Mouse (Mus musculus): ENCODE data around the gene Npm1. TPM values are rescaled to one million over a fixed set of nuclear protein-coding genes. Genes with fewer than 3 reads are reported as not detected.

The Npm1 gene
- total RNA-seq, 2 experiments from 2014 or later = 103 to 105 TPM

GRCm38 (mm10) chr11:33181804-33182203 lies 18.8 kb upstream of the Npm1 start:
- no peak for DNase-seq

- no peak for DNase-seq
Observed at GRCm38 (mm10) chr11:33180701-33181116, 17.7 kb upstream of the Npm1 start.

- DNase-seq = no peak
Observed at GRCm38 (mm10) chr11:33179802-33180201, 16.8 kb upstream of the Npm1 start.

GRCm38 (mm10) chr11:33176525-33177245 lies 13.7 kb upstream of the Npm1 start:
- DNase-seq = no peak

GRCm38 (mm10) chr11:33175768-33176167 lies 12.8 kb upstream of the Npm1 start:
- no peak for DNase-seq

GRCm38 (mm10) chr11:33170489-33170888 lies 7.5 kb upstream of the Npm1 start:
- DNase-seq = peak; percentile 14

- peak; percentile 60 for DNase-seq
Observed at GRCm38 (mm10) chr11:33162211-33162997, 602 bp downstream of the Npm1 start.

GRCm38 (mm10) chr11:33159741-33160140 lies 3.3 kb downstream of the Npm1 start:
- no peak for DNase-seq

- no peak for DNase-seq
Observed at GRCm38 (mm10) chr11:33157453-33158196, 5.4 kb downstream of the Npm1 start.

- no peak for DNase-seq
Observed at GRCm38 (mm10) chr11:33156436-33157015, 6.5 kb downstream of the Npm1 start.

GRCm38 (mm10) chr11:33154459-33154858 lies 8.5 kb downstream of the Npm1 start:
- DNase-seq = no peak

GRCm38 (mm10) chr11:33152997-33153396 lies 10.0 kb downstream of the Npm1 start:
- no peak for DNase-seq

- no peak for DNase-seq
Observed at GRCm38 (mm10) chr11:33151780-33152145, 11.2 kb downstream of the Npm1 start.

- no peak for DNase-seq
Observed at GRCm38 (mm10) chr11:33151128-33151779, 11.8 kb downstream of the Npm1 start.

- no peak for DNase-seq
Observed at GRCm38 (mm10) chr11:33150364-33150763, 12.6 kb downstream of the Npm1 start.

- DNase-seq = no peak
Observed at GRCm38 (mm10) chr11:33149453-33149852, 13.6 kb downstream of the Npm1 start.

- DNase-seq = no peak
Observed at GRCm38 (mm10) chr11:33149088-33149436, 13.9 kb downstream of the Npm1 start.

GRCm38 (mm10) chr11:33148338-33149087 lies 14.5 kb downstream of the Npm1 start:
- DNase-seq = peak; percentile 72

- DNase-seq = peak; percentile 76
Observed at GRCm38 (mm10) chr11:33147572-33148337, 15.3 kb downstream of the Npm1 start.

- peak; percentile 33 for DNase-seq
Observed at GRCm38 (mm10) chr11:33147171-33147571, 15.8 kb downstream of the Npm1 start, which contains the start of gene Fgf18. Gene Fgf18 (minus strand): TSS chr11:33147400.

Data from gastrocnemius, postnatal 25 days (tissue).